Mouse (Mus musculus) heart, adult 2 months (tissue): ENCODE data around the gene Fndc10.
A peak's percentile ranks its signal among the peaks of the same experiment; 100 is the strongest.

ENCODE experiments used
- CTCF ChIP-seq: fragments of 200-600 bp; IDR thresholded peaks from 2 replicates; pipeline ENCODE4 v1.8.1; 2022; ENCODE audit warnings: antibody characterized with exemption, mild to moderate bottlenecking, moderate library complexity
- EP300 ChIP-seq: fragments of 200-500 bp; IDR thresholded peaks from 2 replicates; pipeline ENCODE4 v1.6.1; 2011; ENCODE audit warnings: low read depth, low read length, control low read depth; ENCODE audit not compliant: insufficient read depth
- POLR2A ChIP-seq: fragments of 200-500 bp; IDR thresholded peaks from 2 replicates; pipeline ENCODE4 v1.6.1; 2011; ENCODE audit warnings: mild to moderate bottlenecking, low read depth, low read length, control low read depth; ENCODE audit not compliant: insufficient read depth

DNA sequence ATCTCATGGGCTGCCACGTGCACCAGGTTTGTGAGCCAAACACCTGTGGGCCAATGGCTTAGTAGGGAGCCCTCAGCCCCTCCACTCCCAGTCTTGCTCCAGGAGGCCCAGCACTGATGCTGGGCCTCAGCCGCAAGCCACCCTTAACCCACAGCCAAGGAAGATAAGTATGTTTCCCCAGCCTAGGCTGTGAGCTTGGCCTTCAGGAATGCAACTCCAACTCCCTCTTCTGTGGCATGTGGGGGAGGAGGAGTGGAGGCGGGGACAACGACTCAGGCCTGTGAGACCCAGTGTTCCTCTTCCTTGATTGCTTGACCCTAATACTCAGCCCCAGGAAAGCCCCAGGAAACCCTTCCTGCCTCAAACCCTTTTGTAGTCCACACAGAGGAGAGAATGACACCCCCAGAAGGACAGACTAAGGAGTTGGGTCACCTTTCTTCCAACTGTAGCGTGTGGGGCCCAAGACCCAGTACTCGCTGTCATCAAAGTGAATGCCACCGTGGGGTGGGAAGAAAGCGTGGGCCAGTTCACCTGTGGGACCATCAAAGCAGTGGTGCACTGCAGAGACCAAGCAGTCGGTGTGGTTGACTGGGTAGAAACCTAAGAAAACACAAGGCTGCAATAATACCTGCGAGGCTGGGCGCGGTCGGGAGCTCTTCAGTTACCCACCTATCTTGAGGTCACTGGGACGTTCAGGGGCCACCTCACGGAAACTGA lies 42.4 kb upstream of the Fndc10 start:
- TF ChIP-seq POLR2A (0 out of 2 replicates have a peak, but pooled peaks have one; percentile 21), EP300 (no peak), CTCF (no peak)
